Mouse (Mus musculus): ENCODE results near the gene Adam23.

GRCm38 (mm10) chr1:63544122-63544521, 98.4 kb downstream of the Adam23 start:
- no peak for TF ChIP-seq SRF (IDR thresholded peaks at IDR 0.05; ENCODE audit: control insufficient read depth, insufficient read length, low read depth)
- no peak for TF ChIP-seq POLR2A (IDR thresholded peaks at IDR 0.05; ENCODE audit: insufficient read length, low read depth)
- no peak for TF ChIP-seq MAX (IDR thresholded peaks at IDR 0.05; ENCODE audit: low read depth)
- TF ChIP-seq MYOG (IDR thresholded peaks at IDR 0.05; ENCODE audit: control insufficient read depth in 1 of 3, insufficient read depth in 1 of 3, insufficient read length in 2 of 3, low read depth in 2 of 3) = no peak
- TF ChIP-seq TCF12 (IDR thresholded peaks at IDR 0.05; ENCODE audit: insufficient read depth, poor library complexity, severe bottlenecking) = no peak
- TF ChIP-seq USF1 (IDR thresholded peaks at IDR 0.05; ENCODE audit: low read depth) = no peak
- no peak for TF ChIP-seq E2F4 (IDR thresholded peaks at IDR 0.05; ENCODE audit: insufficient read depth)
- no peak for TF ChIP-seq TCF3 (IDR thresholded peaks at IDR 0.05; ENCODE audit: insufficient read length, low read depth)
- no peak for TF ChIP-seq POLR2AphosphoS2 (IDR thresholded peaks at IDR 0.05; ENCODE audit: insufficient read length, low read depth)
- TF ChIP-seq MYOD1 (IDR thresholded peaks at IDR 0.05; ENCODE audit: control insufficient read depth in 1 of 3, insufficient read length in 2 of 3, low read depth in 2 of 3) = no peak
- TF ChIP-seq CEBPB (IDR thresholded peaks at IDR 0.05; ENCODE audit: insufficient read depth, poor library complexity, severe bottlenecking) = no peak
- no peak for TF ChIP-seq REST (IDR thresholded peaks at IDR 0.05; ENCODE audit: insufficient read depth, insufficient read length)

Measured in myocyte (in vitro differentiated cells).